Mouse (Mus musculus): ENCODE measurements at regions not wholly inside any gene's neighbourhood (a gene's known extent, or its start where the extent isn't known, plus 50 kb on each side); places are given as distances from the start of the nearest gene placed in this dataset.
"Not testable (repeated sequence)": the region's sequence is repeated elsewhere in the genome, so short reads cannot be mapped to it uniquely, and the experiment has no call there.

- H3K36me3 ChIP-seq = no peaks in the 10 kb centered on the region
- 18% methylated on average over 8 of the region's 8 CpGs for WGBS
These were observed 374.0 kb upstream of the Nrxn1 start for GRCm38 (mm10) chr17:91466822-91467221.

GRCm38 (mm10) chr17:91451711-91452110, 358.8 kb upstream of the Nrxn1 start:
- no peak overlapping the region for H3K4me3 ChIP-seq

More at GRCm38 (mm10) chr17:91466822-91467221, 374.0 kb upstream of the Nrxn1 start:
- Histone ChIP-seq H3K27me3 (replicated peaks) (no peaks in the 10 kb centered on the region), H3K9ac (no peak overlapping the region), H3K4me2 (no peak overlapping the region), H3K4me3 (no peak overlapping the region), H3K4me1 (no peaks in the 10 kb centered on the region), H3K27ac (replicated peaks) (no peak overlapping the region; the same call in 1 of the 2 replicates), H3K9me3 (0 out of 2 replicates have a peak, but pooled peaks cover 3% of the 10 kb centered on the region)
- ATAC-seq (ENCODE audit: extremely low read depth, insufficient number of reproducible peaks, low FRiP score, low TSS enrichment) = no peak

GRCm38 (mm10) chr17:91431780-91432720, 339.2 kb upstream of the Nrxn1 start:
- H3K36me3 ChIP-seq; H3K9me3 ChIP-seq; H3K9ac ChIP-seq; ATAC-seq (ENCODE audit: extremely low read depth, insufficient number of reproducible peaks, low FRiP score, low TSS enrichment); H3K4me3 ChIP-seq; H3K27me3 ChIP-seq (replicated peaks); H3K4me2 ChIP-seq; H3K4me1 ChIP-seq; H3K27ac ChIP-seq (replicated peaks): not testable (repeated sequence)
- WGBS = 84% methylated on average over 8 of the region's 8 CpGs

More at GRCm38 (mm10) chr17:91451711-91452110, 358.8 kb upstream of the Nrxn1 start:
- H3K9me3 ChIP-seq = no peaks in the 10 kb centered on the region
- H3K4me1 ChIP-seq = no peaks in the 10 kb centered on the region
- no peaks in the 10 kb centered on the region for H3K36me3 ChIP-seq
- no peak for ATAC-seq (ENCODE audit: extremely low read depth, insufficient number of reproducible peaks, low FRiP score, low TSS enrichment)
- no peak overlapping the region for H3K4me2 ChIP-seq
- no peak overlapping the region for H3K9ac ChIP-seq
- no peaks in the 10 kb centered on the region for H3K27me3 ChIP-seq (replicated peaks)
- H3K27ac ChIP-seq (replicated peaks) = no peak overlapping the region

DNA sequence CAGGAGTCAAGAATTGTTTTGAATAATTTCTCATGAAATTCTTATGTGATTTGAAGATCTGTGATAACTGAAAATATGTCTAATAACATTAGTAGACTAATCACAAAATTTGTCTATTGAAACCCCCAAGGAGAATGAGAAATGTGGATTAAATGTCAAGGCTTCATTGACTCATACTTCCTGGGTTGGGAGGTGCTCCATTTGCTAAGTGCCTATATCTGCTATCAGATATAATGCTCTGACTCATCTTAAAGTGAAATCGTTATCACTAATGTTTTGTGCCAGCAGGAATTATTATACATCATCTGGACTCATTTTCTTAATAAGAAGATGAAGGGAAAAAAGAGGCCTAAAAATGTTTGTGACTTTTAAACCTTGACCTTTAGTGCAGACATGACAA, 337.5 kb upstream of the Nrxn1 start:
- ATAC-seq (ENCODE audit: extremely low read depth, insufficient number of reproducible peaks, low FRiP score, low TSS enrichment) = no peak
- H3K4me1 ChIP-seq = no peaks in the 10 kb centered on the region
- WGBS = 71% methylated on average over 1 of the region's 1 CpGs

DNA sequence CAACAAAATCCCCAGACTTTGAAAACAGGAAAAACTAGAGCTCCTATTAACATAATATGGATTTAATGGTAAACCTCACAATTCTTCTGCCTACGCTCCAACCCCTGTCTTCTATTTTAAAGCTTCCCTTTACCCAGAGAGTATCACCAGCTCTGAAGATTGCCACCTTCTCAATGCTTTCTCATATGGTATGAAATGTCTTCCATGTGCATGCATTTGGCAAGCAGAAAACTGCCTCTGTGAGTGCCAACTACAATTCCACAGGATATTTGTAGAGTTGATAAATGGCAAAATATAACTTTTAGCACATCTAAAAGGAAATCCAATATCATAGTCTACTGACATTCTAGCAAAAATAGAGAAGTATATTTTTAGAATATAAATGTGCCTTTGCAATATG, 332.2 kb upstream of the Nrxn1 start:
- no peak overlapping the region for H3K4me3 ChIP-seq
- no peaks in the 10 kb centered on the region for H3K36me3 ChIP-seq
- no peak overlapping the region for H3K9ac ChIP-seq
- H3K9me3 ChIP-seq = no peaks in the 10 kb centered on the region
- ATAC-seq (ENCODE audit: extremely low read depth, insufficient number of reproducible peaks, low FRiP score, low TSS enrichment) = no peak
- 65% methylated on average over 1 of the region's 1 CpGs for WGBS
- H3K4me1 ChIP-seq = no peaks in the 10 kb centered on the region
- no peaks in the 10 kb centered on the region for H3K27me3 ChIP-seq (replicated peaks)
- H3K27ac ChIP-seq (replicated peaks) = no peak overlapping the region
- H3K4me2 ChIP-seq = no peak overlapping the region

More for the DNA sequence above, 337.5 kb upstream of the Nrxn1 start:
- no peaks in the 10 kb centered on the region for H3K36me3 ChIP-seq
- H3K4me2 ChIP-seq = no peak overlapping the region
- no peak overlapping the region for H3K27ac ChIP-seq (replicated peaks)
- no peaks in the 10 kb centered on the region for H3K9me3 ChIP-seq
- H3K9ac ChIP-seq = no peak overlapping the region
- H3K27me3 ChIP-seq (replicated peaks) = no peaks in the 10 kb centered on the region
- H3K4me3 ChIP-seq = no peak overlapping the region

DNA sequence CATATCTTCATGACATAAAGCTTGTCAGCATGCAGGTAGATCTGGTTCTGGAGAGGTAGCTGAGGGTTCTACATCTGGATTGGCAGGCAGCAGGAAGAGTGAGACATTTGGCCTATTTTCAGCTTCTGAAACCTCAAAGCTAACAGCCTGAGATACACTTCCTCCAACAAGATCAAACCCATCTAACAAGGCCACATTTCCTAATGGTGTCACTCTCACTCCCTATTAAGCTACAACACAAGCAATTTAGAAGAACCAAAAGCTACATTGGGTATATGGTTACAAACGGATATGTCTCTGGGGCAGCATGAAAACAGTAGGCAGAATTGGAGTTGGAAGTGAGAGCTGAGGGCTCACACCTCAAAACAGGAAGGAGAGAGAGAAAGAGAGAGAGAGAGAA, 325.7 kb upstream of the Nrxn1 start:
- Histone ChIP-seq H3K9ac (no peak overlapping the region), H3K9me3 (no peaks in the 10 kb centered on the region), H3K36me3 (no peaks in the 10 kb centered on the region), H3K27me3 (replicated peaks) (no peaks in the 10 kb centered on the region), H3K4me3 (no peak overlapping the region), H3K4me2 (no peak overlapping the region), H3K4me1 (no peaks in the 10 kb centered on the region), H3K27ac (replicated peaks) (no peak overlapping the region)
- 59% methylated on average over 1 of the region's 1 CpGs for WGBS
- no peak for ATAC-seq (ENCODE audit: extremely low read depth, insufficient number of reproducible peaks, low FRiP score, low TSS enrichment)

DNA sequence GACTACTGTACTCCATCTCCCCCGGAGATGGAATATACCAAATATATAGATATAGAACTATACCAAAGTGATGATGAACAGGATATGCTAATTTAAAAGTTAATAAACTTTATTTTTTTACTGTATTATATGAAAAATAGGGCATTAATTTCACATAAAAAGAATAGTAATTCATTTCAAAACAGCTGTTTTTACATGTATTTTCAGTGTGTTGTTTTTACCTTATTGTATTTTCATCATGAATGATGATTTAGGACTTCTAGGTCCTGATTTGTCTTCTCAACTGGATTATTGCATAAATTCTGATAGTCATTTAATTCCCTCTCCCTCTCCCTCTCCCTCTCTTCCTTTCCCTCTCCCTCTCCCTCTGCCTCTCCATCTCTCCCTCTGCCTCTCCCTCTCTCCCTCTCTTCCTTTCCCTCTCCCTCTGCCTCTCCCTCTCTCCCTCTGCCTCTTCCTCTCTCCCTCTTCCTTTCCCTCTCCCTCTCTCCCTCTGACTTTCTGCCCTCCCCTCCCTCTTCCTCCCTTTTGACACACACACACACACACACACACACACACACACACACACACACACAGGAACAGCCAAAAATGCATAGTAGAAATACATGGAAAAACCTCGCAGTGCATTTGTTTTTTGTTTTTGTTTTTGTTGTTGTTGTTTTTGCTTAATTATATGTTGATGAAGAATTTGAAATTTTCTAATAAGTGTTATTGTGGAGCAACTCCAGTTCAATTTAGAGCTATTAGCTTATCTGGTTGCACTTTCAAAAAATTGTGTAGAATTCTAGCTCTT, 298.3 kb upstream of the Nrxn1 start:
- Histone ChIP-seq H3K36me3 (no peaks in the 10 kb centered on the region), H3K9ac (no peak overlapping the region), H3K27ac (replicated peaks) (no peak overlapping the region), H3K4me2 (no peak overlapping the region), H3K27me3 (replicated peaks) (no peaks in the 10 kb centered on the region), H3K9me3 (no peaks in the 10 kb centered on the region), H3K4me1 (no peaks in the 10 kb centered on the region), H3K4me3 (no peak overlapping the region)
- WGBS = 91% methylated on average over 2 of the region's 2 CpGs
- ATAC-seq (ENCODE audit: extremely low read depth, insufficient number of reproducible peaks, low FRiP score, low TSS enrichment) = no peak

- not testable (repeated sequence) for H3K9me3 ChIP-seq; ATAC-seq (ENCODE audit: extremely low read depth, insufficient number of reproducible peaks, low FRiP score, low TSS enrichment); H3K27me3 ChIP-seq (replicated peaks); H3K36me3 ChIP-seq; H3K4me3 ChIP-seq; H3K4me2 ChIP-seq; H3K9ac ChIP-seq; H3K4me1 ChIP-seq
- peak overlapping the region; percentile 20; the same call in 1 of the 2 replicates for H3K27ac ChIP-seq (replicated peaks)
- 51% methylated on average over 9 of the region's 9 CpGs for WGBS
These were observed 297.2 kb upstream of the Nrxn1 start for GRCm38 (mm10) chr17:91389937-91390623.

- no peak overlapping the region for H3K9ac ChIP-seq
- H3K27ac ChIP-seq (replicated peaks) = no peak overlapping the region
- 57% methylated on average over 3 of the region's 3 CpGs for WGBS
- ATAC-seq (ENCODE audit: extremely low read depth, insufficient number of reproducible peaks, low FRiP score, low TSS enrichment) = no peak
- H3K9me3 ChIP-seq = no peaks in the 10 kb centered on the region
- no peak overlapping the region for H3K4me3 ChIP-seq
- H3K27me3 ChIP-seq (replicated peaks) = no peaks in the 10 kb centered on the region
- H3K4me2 ChIP-seq = no peak overlapping the region
- no peaks in the 10 kb centered on the region for H3K36me3 ChIP-seq
- no peaks in the 10 kb centered on the region for H3K4me1 ChIP-seq
These were observed 295.6 kb upstream of the Nrxn1 start for GRCm38 (mm10) chr17:91388521-91388920.

- no peaks in the 10 kb centered on the region for H3K4me1 ChIP-seq
- no peak overlapping the region for H3K4me3 ChIP-seq
- H3K9me3 ChIP-seq = no peaks in the 10 kb centered on the region
- WGBS = 79% methylated on average over 2 of the region's 2 CpGs
- ATAC-seq (ENCODE audit: extremely low read depth, insufficient number of reproducible peaks, low FRiP score, low TSS enrichment) = no peak
- no peak overlapping the region for H3K4me2 ChIP-seq
- H3K36me3 ChIP-seq = no peaks in the 10 kb centered on the region
- H3K27ac ChIP-seq (replicated peaks) = no peak overlapping the region
- no peaks in the 10 kb centered on the region for H3K27me3 ChIP-seq (replicated peaks)
- no peak overlapping the region for H3K9ac ChIP-seq
These were observed 295.2 kb upstream of the Nrxn1 start for GRCm38 (mm10) chr17:91388039-91388438.

- H3K9me3 ChIP-seq = no peaks in the 10 kb centered on the region
- H3K27me3 ChIP-seq (replicated peaks) = no peaks in the 10 kb centered on the region
- 63% methylated on average over 2 of the region's 2 CpGs for WGBS
- H3K4me1 ChIP-seq = no peaks in the 10 kb centered on the region
- no peak overlapping the region for H3K4me2 ChIP-seq
- no peak overlapping the region for H3K4me3 ChIP-seq
- no peak for ATAC-seq (ENCODE audit: extremely low read depth, insufficient number of reproducible peaks, low FRiP score, low TSS enrichment)
- no peak overlapping the region for H3K27ac ChIP-seq (replicated peaks)
- no peaks in the 10 kb centered on the region for H3K36me3 ChIP-seq
- H3K9ac ChIP-seq = no peak overlapping the region
These were observed 293.1 kb upstream of the Nrxn1 start for GRCm38 (mm10) chr17:91385949-91386348.

Data from heart, embryonic 13.5 days (tissue).